Mouse (Mus musculus): ENCODE data around the gene Snx21. TPM values are rescaled to one million over a fixed set of nuclear protein-coding genes. Genes with fewer than 3 reads are reported as not detected.

Snx21 gene
- polyA plus RNA-seq, 1 experiment, result not detected

GRCm38 (mm10) chr2:164752454-164752853, 33.2 kb upstream of the Snx21 start:
- H3K4me3 ChIP-seq (ENCODE audit: insufficient read depth, low read depth, low read length), result no peak overlapping the region
- H3K4me1 ChIP-seq (ENCODE audit: control insufficient read depth, insufficient read depth, low read length), result 0 out of 2 replicates have a peak, but pooled peaks cover 1% of the 10 kb centered on the region
- H3K27ac ChIP-seq (ENCODE audit: insufficient read depth, low read depth, low read length), result no peak overlapping the region
- WGBS, result 92% methylated on average over 2 of the region's 2 CpGs
- TF ChIP-seq POLR2A (IDR thresholded peaks at IDR 0.05; ENCODE audit: insufficient read depth, low read depth, low read length) (no peak), CTCF (IDR thresholded peaks at IDR 0.05; ENCODE audit: insufficient read depth, low read depth, low read length) (no peak)

GRCm38 (mm10) chr2:164754105-164754504, 31.5 kb upstream of the Snx21 start:
- no peaks in the 10 kb centered on the region for H3K4me1 ChIP-seq (ENCODE audit: control insufficient read depth, insufficient read depth, low read length)
- H3K4me3 ChIP-seq (ENCODE audit: insufficient read depth, low read depth, low read length), result no peak overlapping the region
- WGBS, result 90% methylated on average over 11 of the region's 11 CpGs
- H3K27ac ChIP-seq (ENCODE audit: insufficient read depth, low read depth, low read length), result no peak overlapping the region
- TF ChIP-seq CTCF (IDR thresholded peaks at IDR 0.05; ENCODE audit: insufficient read depth, low read depth, low read length), result no peak
- TF ChIP-seq POLR2A (IDR thresholded peaks at IDR 0.05; ENCODE audit: insufficient read depth, low read depth, low read length), result no peak

GRCm38 (mm10) chr2:164754800-164755199, 30.8 kb upstream of the Snx21 start:
- Histone ChIP-seq H3K27ac (ENCODE audit: insufficient read depth, low read depth, low read length) (no peak overlapping the region), H3K4me3 (ENCODE audit: insufficient read depth, low read depth, low read length) (no peak overlapping the region), H3K4me1 (ENCODE audit: control insufficient read depth, insufficient read depth, low read length) (no peaks in the 10 kb centered on the region)
- TF ChIP-seq CTCF (IDR thresholded peaks at IDR 0.05; ENCODE audit: insufficient read depth, low read depth, low read length), result no peak
- TF ChIP-seq POLR2A (IDR thresholded peaks at IDR 0.05; ENCODE audit: insufficient read depth, low read depth, low read length), result no peak
- WGBS, result 73% methylated on average over 2 of the region's 2 CpGs

- H3K4me3 ChIP-seq (ENCODE audit: insufficient read depth, low read depth, low read length), result no peak overlapping the region
- no peaks in the 10 kb centered on the region for H3K4me1 ChIP-seq (ENCODE audit: control insufficient read depth, insufficient read depth, low read length)
- TF ChIP-seq POLR2A (IDR thresholded peaks at IDR 0.05; ENCODE audit: insufficient read depth, low read depth, low read length), result no peak
- TF ChIP-seq CTCF (IDR thresholded peaks at IDR 0.05; ENCODE audit: insufficient read depth, low read depth, low read length), result no peak
- no peak overlapping the region for H3K27ac ChIP-seq (ENCODE audit: insufficient read depth, low read depth, low read length)
- 94% methylated on average over 11 of the region's 11 CpGs for WGBS
Observed at GRCm38 (mm10) chr2:164757841-164758240, 27.8 kb upstream of the Snx21 start.

- Histone ChIP-seq H3K27ac (ENCODE audit: insufficient read depth, low read depth, low read length) (no peak overlapping the region), H3K4me1 (ENCODE audit: control insufficient read depth, insufficient read depth, low read length) (no peaks in the 10 kb centered on the region), H3K4me3 (ENCODE audit: insufficient read depth, low read depth, low read length) (no peak overlapping the region)
- whole genome bisulfite sequencing, result 82% methylated on average over 1 of the region's 1 CpGs
- TF ChIP-seq POLR2A (IDR thresholded peaks at IDR 0.05; ENCODE audit: insufficient read depth, low read depth, low read length) (no peak), CTCF (IDR thresholded peaks at IDR 0.05; ENCODE audit: insufficient read depth, low read depth, low read length) (no peak)
Observed at GRCm38 (mm10) chr2:164758692-164759091, 26.9 kb upstream of the Snx21 start.

- TF ChIP-seq CTCF (IDR thresholded peaks at IDR 0.05; ENCODE audit: insufficient read depth, low read depth, low read length), result no peak
- no peak for TF ChIP-seq POLR2A (IDR thresholded peaks at IDR 0.05; ENCODE audit: insufficient read depth, low read depth, low read length)
- Histone ChIP-seq H3K4me3 (ENCODE audit: insufficient read depth, low read depth, low read length) (no peak overlapping the region), H3K27ac (ENCODE audit: insufficient read depth, low read depth, low read length) (no peak overlapping the region), H3K4me1 (ENCODE audit: control insufficient read depth, insufficient read depth, low read length) (no peaks in the 10 kb centered on the region)
- 88% methylated on average over 4 of the region's 4 CpGs for WGBS
Observed at GRCm38 (mm10) chr2:164760059-164760833, 25.4 kb upstream of the Snx21 start.

- TF ChIP-seq CTCF (IDR thresholded peaks at IDR 0.05; ENCODE audit: insufficient read depth, low read depth, low read length) (no peak), POLR2A (IDR thresholded peaks at IDR 0.05; ENCODE audit: insufficient read depth, low read depth, low read length) (no peak)
- no peaks in the 10 kb centered on the region for H3K4me1 ChIP-seq (ENCODE audit: control insufficient read depth, insufficient read depth, low read length)
- WGBS, result 92% methylated on average over 2 of the region's 2 CpGs
- no peak overlapping the region for H3K4me3 ChIP-seq (ENCODE audit: insufficient read depth, low read depth, low read length)
- no peak overlapping the region for H3K27ac ChIP-seq (ENCODE audit: insufficient read depth, low read depth, low read length)
Observed at GRCm38 (mm10) chr2:164761502-164761901, 24.1 kb upstream of the Snx21 start.

GRCm38 (mm10) chr2:164761971-164762370, 23.7 kb upstream of the Snx21 start:
- H3K27ac ChIP-seq (ENCODE audit: insufficient read depth, low read depth, low read length), result no peak overlapping the region
- 98% methylated on average over 4 of the region's 4 CpGs for WGBS
- no peak for TF ChIP-seq CTCF (IDR thresholded peaks at IDR 0.05; ENCODE audit: insufficient read depth, low read depth, low read length)
- TF ChIP-seq POLR2A (IDR thresholded peaks at IDR 0.05; ENCODE audit: insufficient read depth, low read depth, low read length), result no peak
- H3K4me1 ChIP-seq (ENCODE audit: control insufficient read depth, insufficient read depth, low read length), result no peaks in the 10 kb centered on the region
- no peak overlapping the region for H3K4me3 ChIP-seq (ENCODE audit: insufficient read depth, low read depth, low read length)

GRCm38 (mm10) chr2:164762593-164762992, 23.0 kb upstream of the Snx21 start:
- Histone ChIP-seq H3K27ac (ENCODE audit: insufficient read depth, low read depth, low read length) (no peak overlapping the region), H3K4me1 (ENCODE audit: control insufficient read depth, insufficient read depth, low read length) (no peaks in the 10 kb centered on the region), H3K4me3 (ENCODE audit: insufficient read depth, low read depth, low read length) (no peak overlapping the region)
- TF ChIP-seq POLR2A (IDR thresholded peaks at IDR 0.05; ENCODE audit: insufficient read depth, low read depth, low read length), result no peak
- TF ChIP-seq CTCF (IDR thresholded peaks at IDR 0.05; ENCODE audit: insufficient read depth, low read depth, low read length), result no peak
- WGBS, result 87% methylated on average over 7 of the region's 7 CpGs
